Comparison of ENCODE assay signal across 9 mouse cellular contexts in genomic region chr9:35359699-35360098, GRCm38 (mm10).
DNase-seq lines count a peak whose midpoint lies in the region; ATAC-seq and TF ChIP-seq lines count a peak whose summit lies in the region.
"Had no signal": no experiment of that assay in that cellular context is flagged by ENCODE, and none has a peak within 500 bp of the region (broad histone marks: within the 10 kb centered on the region; RNA-seq: fewer than 3 reads in every experiment).

No protein-coding gene starts in this region.

- H3K4me1 ChIP-seq in heart, embryonic 12.5 days (replicated peaks): peaks cover 54% of the 10 kb centered on the region
- peaks cover 55% of the 10 kb centered on the region for H3K4me1 ChIP-seq in forebrain, embryonic 16.5 days (replicated peaks; ENCODE audit: control insufficient read depth, insufficient read depth, low read length)

- WGBS in heart, embryonic 12.5 days: 40% methylated on average over 6 of the region's 6 CpGs
- WGBS in forebrain, embryonic 16.5 days: 49% methylated on average over 6 of the region's 6 CpGs

- H3K9ac ChIP-seq in heart, embryonic 12.5 days: no peak overlapping the region
- no peak overlapping the region for H3K9ac ChIP-seq in forebrain, embryonic 16.5 days (replicated peaks; ENCODE audit: low read depth, low read length)

- DNase-seq in heart, postnatal 4 days: no peak
- no peak for DNase-seq in Patski (ENCODE audit: low read depth, low spot score)
- DNase-seq in lung, postnatal 10 days: peak; percentile 72
- no peak for DNase-seq in layer of hippocampus, postnatal 14 days (ENCODE audit: low spot score in 2 of 2)
- no peak for DNase-seq in kidney, adult 9 months
- no peak for DNase-seq in adrenal gland, postnatal 25 days
- DNase-seq: cerebellum, adult 8-10 months had no signal

- in situ Hi-C loops in Patski (cut with MboI; ENCODE audit: low pct_unique_long_range_greater_than_20kb): loop anchor here (5.0 kb wide), 1 partner anchor 32 kb away; no protein-coding TSS in a partner anchor

- H3K27ac ChIP-seq in heart, embryonic 12.5 days (ENCODE audit: poor library complexity, severe bottlenecking): 0 out of 2 replicates have a peak overlapping the region, but pooled peaks have one; percentile 74
- peak overlapping the region; percentile 56 for H3K27ac ChIP-seq in forebrain, embryonic 16.5 days (ENCODE audit: low read length)

- H3K4me3 ChIP-seq in heart, embryonic 12.5 days: no peak overlapping the region
- no peak overlapping the region for H3K4me3 ChIP-seq in forebrain, embryonic 16.5 days (replicated peaks; ENCODE audit: low read length)

- H3K9me3 ChIP-seq in heart, embryonic 12.5 days (replicated peaks): no peaks in the 10 kb centered on the region
- no peaks in the 10 kb centered on the region for H3K9me3 ChIP-seq in forebrain, embryonic 16.5 days (ENCODE audit: control insufficient read depth, low read length)

- H3K4me2 ChIP-seq in heart, embryonic 12.5 days: no peak overlapping the region
- H3K4me2 ChIP-seq in forebrain, embryonic 16.5 days (ENCODE audit: low read length): no peak overlapping the region

- no peaks in the 10 kb centered on the region for H3K36me3 ChIP-seq in heart, embryonic 12.5 days
- no peaks in the 10 kb centered on the region for H3K36me3 ChIP-seq in forebrain, embryonic 16.5 days (ENCODE audit: control insufficient read depth, insufficient read depth)

- no peak for ATAC-seq in heart, embryonic 12.5 days (ENCODE audit: insufficient number of reproducible peaks, low FRiP score)
- ATAC-seq in Patski: peak; percentile 38
- no peak for ATAC-seq in forebrain, embryonic 16.5 days

- POLR2A ChIA-PET in Patski (lab: Charles Lee): interaction anchor here (1.3 to 1.7 kb wide), 2 partner anchors 30 to 62 kb away, joined by 4 to 6 read pairs; partner anchors contain the start of gene Cdon

- CTCF ChIA-PET in Patski (lab: Charles Lee): interaction anchor here (1.5 to 1.6 kb wide), 2 partner anchors 9 to 64 kb away, joined by 3 read pairs; no protein-coding TSS in a partner anchor

- H3K27me3 ChIP-seq in heart, embryonic 12.5 days (replicated peaks): no peaks in the 10 kb centered on the region
- no peaks in the 10 kb centered on the region for H3K27me3 ChIP-seq in Patski
- H3K27me3 ChIP-seq in forebrain, embryonic 16.5 days (replicated peaks; ENCODE audit: control insufficient read depth, insufficient read depth, low read length): no peaks in the 10 kb centered on the region

- TF ChIP-seq CTCF in Patski (IDR thresholded peaks at IDR 0.05): no peak
